Mouse (Mus musculus) kidney, adult 2 months (tissue): ENCODE measurements at regions not wholly inside any gene's neighbourhood (a gene's known extent, or its start where the extent isn't known, plus 50 kb on each side); places are given as distances from the start of the nearest gene placed in this dataset.

Source experiments
- CTCF ChIP-seq: fragments of 200-500 bp; conservative IDR thresholded peaks from 2 replicates; pipeline ENCODE4 v1.5.1; 2011; ENCODE audit warnings: low read depth, mild to moderate bottlenecking, control low read depth, low read length, moderate library complexity, mixed read lengths; ENCODE audit not compliant: insufficient read depth, insufficient read length
- POLR2A ChIP-seq: fragments of 200-500 bp; IDR thresholded peaks from one replicate; pipeline ENCODE4 v1.6.1; 2011; ENCODE audit warnings: low read depth, low read length, control low read depth

- TF ChIP-seq CTCF (no peak), POLR2A (no peak)
These were observed 362.5 kb downstream of the Insc start for GRCm38 (mm10) chr7:115106041-115106440.
